Mouse (Mus musculus): ENCODE data around the gene Sept3. TPM values are rescaled to one million over a fixed set of nuclear protein-coding genes. Genes with fewer than 3 reads are reported as not detected.

Sept3 gene
- 0.94 TPM for polyA plus RNA-seq (2017; shearing (Covaris generic))

DNA sequence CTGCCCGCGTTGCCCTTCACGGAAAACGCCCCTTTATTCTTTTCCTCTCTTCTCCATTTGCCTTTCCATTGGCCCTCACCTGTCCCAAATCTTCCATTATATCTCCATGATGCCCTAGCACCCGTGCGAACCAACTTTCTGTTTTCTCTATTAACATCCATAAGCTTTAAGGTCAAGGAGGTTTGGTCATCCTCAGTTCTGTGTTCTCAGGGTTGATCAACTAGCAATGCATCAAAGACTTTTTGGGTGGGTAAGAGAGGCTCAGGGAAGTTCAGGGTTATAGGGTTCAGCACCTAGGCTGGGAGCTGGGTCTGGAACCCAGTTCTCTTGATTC, at the start of gene Sept3:
Sept3 (plus strand) TSS at position 301 of the 334 bp plus-strand sequence.

DNA sequence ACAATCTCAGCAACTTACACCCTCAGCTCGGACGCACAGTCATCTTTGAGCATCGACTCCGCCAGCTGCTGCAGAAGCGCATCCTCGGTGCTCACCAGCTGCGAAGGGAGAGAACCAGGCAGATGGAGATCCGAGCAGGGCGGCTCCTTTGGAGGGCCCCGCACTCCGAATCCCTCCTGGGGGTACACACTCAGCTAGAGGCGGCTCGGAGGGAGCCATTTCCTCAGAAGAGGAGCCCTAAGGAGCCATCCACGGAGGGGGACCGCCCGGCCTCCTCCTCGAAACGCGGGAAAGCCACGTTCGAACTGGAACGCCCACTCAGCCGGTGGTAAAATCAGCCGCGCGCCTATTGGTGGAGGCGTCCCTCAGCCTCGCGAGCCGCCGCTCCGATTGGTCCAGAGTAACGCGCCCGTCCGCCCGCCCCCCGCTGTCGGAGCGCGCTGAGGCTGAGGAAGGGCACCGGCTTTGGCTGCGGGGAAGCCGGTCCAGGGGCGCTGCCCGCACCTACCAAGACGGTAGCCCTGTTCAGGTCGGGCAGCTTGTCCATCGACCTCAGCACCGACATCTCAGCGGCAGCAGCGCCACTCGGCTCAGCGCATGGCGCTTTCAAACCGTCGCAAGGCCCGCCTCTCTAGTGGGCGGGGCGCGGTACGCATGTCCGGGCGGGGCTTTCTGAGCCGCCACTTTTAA, 30.4 kb upstream of the Sept3 start, which contains the start of gene Cenpm:
Cenpm (minus strand) TSS at position 634 of the 690 bp plus-strand sequence.

DNA sequence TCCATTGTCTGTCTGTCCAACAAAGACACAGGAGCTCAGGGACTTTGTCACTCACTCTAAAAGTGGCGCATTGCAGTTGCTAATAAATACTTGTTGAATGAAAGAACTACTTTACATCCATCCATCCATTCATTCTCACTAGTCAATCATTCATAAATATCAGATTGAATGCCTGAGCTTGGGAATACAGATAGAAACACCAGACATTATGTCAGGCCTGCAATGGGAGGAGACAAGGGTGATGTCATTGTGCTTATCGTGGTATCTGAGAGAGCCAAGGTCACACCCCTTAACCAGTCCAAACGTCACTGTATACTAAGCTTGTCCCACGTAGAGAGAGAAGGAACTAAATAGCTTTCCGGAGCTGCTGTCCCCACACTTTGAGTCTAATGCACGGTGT, 22.6 kb upstream of the Sept3 start, which contains the start of gene 1500009C09Rik:
1500009C09Rik (plus strand) TSS at position 301 of the 400 bp plus-strand sequence.

DNA sequence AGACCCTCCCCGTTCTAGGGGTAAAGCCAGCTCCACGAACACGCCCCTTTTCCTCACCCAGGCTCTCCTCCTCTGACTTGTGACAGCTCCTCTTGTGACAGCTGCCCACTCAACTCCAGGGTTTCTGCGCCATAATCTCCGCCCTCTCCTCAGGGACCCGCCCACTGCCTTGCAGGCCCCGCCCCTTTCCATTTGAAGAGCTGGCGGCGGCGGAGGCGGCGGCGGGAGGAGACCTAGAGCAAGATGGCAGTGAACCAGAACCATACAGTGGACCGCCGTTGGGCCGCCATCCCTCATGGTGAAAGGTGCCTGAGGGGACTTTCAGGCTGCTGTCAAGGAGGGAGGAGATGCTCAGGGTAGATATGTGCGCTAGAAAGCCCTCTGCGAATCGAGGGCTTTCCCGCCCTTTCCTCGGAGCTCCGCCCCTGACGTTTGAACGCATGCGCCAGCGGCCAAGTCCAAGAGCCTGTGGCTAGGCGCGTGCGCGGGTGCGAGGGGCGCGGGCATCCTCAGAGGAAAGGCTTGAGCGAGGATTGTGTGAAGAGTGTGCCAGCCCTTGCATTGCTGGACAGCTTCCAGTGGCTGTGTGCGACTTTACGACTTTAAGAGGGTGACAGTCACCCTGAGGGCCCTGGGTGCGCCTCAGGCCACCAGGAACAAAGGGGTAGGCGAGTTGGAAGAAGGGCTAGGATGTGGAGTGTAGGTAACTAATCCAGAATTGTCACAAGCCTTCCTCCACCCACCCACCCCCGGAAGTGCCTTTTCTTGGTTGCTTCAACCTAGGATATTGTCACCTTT, 24.3 kb downstream of the Sept3 start, which contains the start of gene Wbp2nl:
Wbp2nl (plus strand) TSS at position 191 of the 798 bp plus-strand sequence.

DNA sequence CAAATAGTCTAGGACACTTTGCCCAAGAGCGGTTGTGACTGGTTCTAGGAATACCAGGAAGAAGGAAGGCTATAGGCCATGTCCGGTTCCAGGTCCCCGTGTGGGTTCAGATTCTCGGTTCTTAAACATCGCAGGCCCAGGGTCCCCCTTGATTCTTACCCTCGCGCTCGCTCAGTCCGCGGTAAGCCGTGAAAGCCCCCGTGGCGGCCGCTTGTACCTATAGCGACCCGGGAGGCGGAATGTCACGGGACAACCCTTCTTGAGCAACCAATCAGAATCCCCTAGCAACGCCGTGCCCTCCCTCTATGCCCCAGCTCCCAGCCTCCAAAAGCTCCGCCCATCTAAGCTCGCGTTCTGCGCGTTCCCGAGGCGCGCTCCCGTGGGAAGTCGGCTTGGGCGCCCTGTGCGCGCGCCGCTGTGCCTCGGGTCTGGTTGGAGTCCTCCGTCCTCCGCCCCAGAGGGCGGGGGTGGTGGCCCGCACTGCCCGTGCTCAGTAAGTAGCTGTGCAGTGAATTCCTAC, 64.0 kb downstream of the Sept3 start, which contains the start of the genes Naga, Pheta2 and Smdt1:
Naga (minus strand) TSS at position 333 of the 520 bp plus-strand sequence.
Pheta2 (plus strand) TSS at position 350 of the 520 bp plus-strand sequence.
Smdt1 (plus strand) TSS at position 367 of the 520 bp plus-strand sequence.

Other genes starting within 250 kb of the Sept3 start
- 27.2 TPM for gene Desi1, start 241.0 kb upstream of the Sept3 start, polyA plus RNA-seq (2017; shearing (Covaris generic))
- gene Snu13, start 227.3 kb upstream of the Sept3 start, polyA plus RNA-seq (2017; shearing (Covaris generic)) = 193 TPM
- not detected for gene 4930407I10Rik, start 215.7 kb upstream of the Sept3 start, polyA plus RNA-seq (2017; shearing (Covaris generic))
- 0.13 TPM for gene Mei1, start 204.9 kb upstream of the Sept3 start, polyA plus RNA-seq (2017; shearing (Covaris generic))
- 32.0 TPM for gene Ccdc134, start 147.0 kb upstream of the Sept3 start, polyA plus RNA-seq (2017; shearing (Covaris generic))
- 151 TPM for gene Srebf2, start 127.7 kb upstream of the Sept3 start, polyA plus RNA-seq (2017; shearing (Covaris generic))
- gene Shisa8, start 62.1 kb upstream of the Sept3 start, polyA plus RNA-seq (2017; shearing (Covaris generic)) = not detected
- gene Tnfrsf13c, start 50.5 kb upstream of the Sept3 start, polyA plus RNA-seq (2017; shearing (Covaris generic)) = 0.39 TPM
- 1.4 TPM for gene Cenpm, start 30.1 kb upstream of the Sept3 start, polyA plus RNA-seq (2017; shearing (Covaris generic))
- not detected for gene 1500009C09Rik, start 22.5 kb upstream of the Sept3 start, polyA plus RNA-seq (2017; shearing (Covaris generic))
- gene Wbp2nl, start 24.1 kb downstream of the Sept3 start, polyA plus RNA-seq (2017; shearing (Covaris generic)) = not detected
- gene Naga, start 64.0 kb downstream of the Sept3 start, polyA plus RNA-seq (2017; shearing (Covaris generic)) = 28.1 TPM
- gene Pheta2, start 64.0 kb downstream of the Sept3 start, polyA plus RNA-seq (2017; shearing (Covaris generic)) = 0.61 TPM
- gene Smdt1, start 64.1 kb downstream of the Sept3 start, polyA plus RNA-seq (2017; shearing (Covaris generic)) = 196 TPM
- 299 TPM for gene Ndufa6, start 79.4 kb downstream of the Sept3 start, polyA plus RNA-seq (2017; shearing (Covaris generic))
- gene Cyp2d22, start 105.4 kb downstream of the Sept3 start, polyA plus RNA-seq (2017; shearing (Covaris generic)) = 5.6 TPM
- not detected for gene Cyp2d11, start 119.1 kb downstream of the Sept3 start, polyA plus RNA-seq (2017; shearing (Covaris generic))
- gene Cyp2d10, start 132.3 kb downstream of the Sept3 start, polyA plus RNA-seq (2017; shearing (Covaris generic)) = 0.93 TPM
- gene Cyp2d9, start 158.5 kb downstream of the Sept3 start, polyA plus RNA-seq (2017; shearing (Covaris generic)) = not detected